ENCODE assay signal across 23 mouse cellular contexts in genomic region chr13:4249347-4249746, GRCm38 (mm10). TPM values are rescaled to one million over a fixed set of nuclear protein-coding genes. Genes with fewer than 3 reads are reported as not detected.
"Had no signal": no experiment of that assay in that cellular context is flagged by ENCODE, and none has a peak within 500 bp of the region (broad histone marks: within the 10 kb centered on the region; RNA-seq: fewer than 3 reads in every experiment).

No protein-coding gene starts in this region.

- H3K4me3 ChIP-seq: layer of hippocampus, adult 2 months; left cerebral cortex, adult 2 months; liver, embryonic 13.5 days had no signal

- DNase-seq: kidney, adult 11 months; kidney, postnatal 14 days; layer of hippocampus, adult 9-11 months; liver, embryonic 13.5 days; lung, adult 2 months; lung, postnatal 14 days; lung, postnatal 4 days; midbrain, embryonic 14.5 days; right cerebral cortex, postnatal 4 days; thymus, adult 2 months; thymus, postnatal 14 days; thymus, postnatal 4 days had no signal

- H3K4me2 ChIP-seq: liver, embryonic 13.5 days; midbrain, embryonic 11.5 days had no signal

- H3K36me3 ChIP-seq: liver, embryonic 13.5 days had no signal

- H3K9me3 ChIP-seq: liver, embryonic 13.5 days had no signal

- H3K9ac ChIP-seq: liver, embryonic 13.5 days had no signal

- H3K27ac ChIP-seq: layer of hippocampus, adult 2 months; left cerebral cortex, adult 2 months; liver, embryonic 13.5 days; stomach, postnatal 0 days had no signal

- H3K27me3 ChIP-seq: liver, embryonic 13.5 days had no signal

RNA-seq across cellular contexts. Expression of gene Akr1c19, which starts 20.8 kb away (rescaled TPM):
- total RNA-seq: layer of hippocampus, adult 2 months; layer of hippocampus, postnatal 25 days; left cerebral cortex, adult 2 months; left cerebral cortex, postnatal 36 days; megakaryocyte progenitor cell, adult 5-6 weeks; megakaryocyte-erythroid progenitor cell, adult 5-6 weeks had no signal

RNA-seq across cellular contexts. Expression of gene Akr1c12, which starts 29.9 kb away (rescaled TPM):
- total RNA-seq: layer of hippocampus, adult 2 months; layer of hippocampus, postnatal 25 days; left cerebral cortex, adult 2 months; left cerebral cortex, postnatal 10 days; left cerebral cortex, postnatal 36 days; megakaryocyte-erythroid progenitor cell, adult 5-6 weeks; midbrain, postnatal 0 days had no signal
- polyA plus RNA-seq: midbrain, embryonic 14.5 days; neural tube, embryonic 11.5 days had no signal

RNA-seq across cellular contexts. Expression of gene Akr1c13, which starts 58.4 kb away (rescaled TPM):
- total RNA-seq: layer of hippocampus, postnatal 25 days; left cerebral cortex, postnatal 10 days had no signal
